Mouse (Mus musculus) left cerebral cortex, postnatal 14 days (tissue): ENCODE results near the gene Ncapd2. TPM values are rescaled to one million over a fixed set of nuclear protein-coding genes. Genes with fewer than 3 reads are reported as not detected.

ENCODE experiments used
- DNase-seq, 2 experiments: peaks; one replicate each; pipeline ENCODE4 v3.0.0; 2021 to 2022; ENCODE audit warnings: low spot score in 2 of 2, mixed read lengths in 1 of 2
- intact Hi-C: fragments of 180-260 bp; cut with DNase I; formaldehyde crosslinking; loops from one replicate; pipeline ENCODE4 v1.15.1; 2025
- long read RNA-seq, 2 experiments: library from polyadenylated mRNA; stranded (forward); transcript quantifications; one replicate each; pipeline ENCODE4 v2.0.0; 2021
- total RNA-seq, 2 experiments: library from RNA; stranded (reverse); gene quantifications; 2 replicates each; pipeline ENCODE4 v1.2.3; 2021

Gene Ncapd2
- 10 to 100 TPM; 23.5 to 29.6 TPM for total RNA-seq
- long read RNA-seq, experiment 1, full-length matches to known transcripts = 2 of 7 reads
- long read RNA-seq, experiment 1, partial matches to known transcripts = 4 of 7 reads
- long read RNA-seq, experiment 1, other reads (novel, unspliced or antisense) = 1 of 7 reads
- long read RNA-seq, experiment 2, partial matches to known transcripts = 6 of 9 reads
- long read RNA-seq, experiment 2, other reads (novel, unspliced or antisense) = 3 of 9 reads

DNA sequence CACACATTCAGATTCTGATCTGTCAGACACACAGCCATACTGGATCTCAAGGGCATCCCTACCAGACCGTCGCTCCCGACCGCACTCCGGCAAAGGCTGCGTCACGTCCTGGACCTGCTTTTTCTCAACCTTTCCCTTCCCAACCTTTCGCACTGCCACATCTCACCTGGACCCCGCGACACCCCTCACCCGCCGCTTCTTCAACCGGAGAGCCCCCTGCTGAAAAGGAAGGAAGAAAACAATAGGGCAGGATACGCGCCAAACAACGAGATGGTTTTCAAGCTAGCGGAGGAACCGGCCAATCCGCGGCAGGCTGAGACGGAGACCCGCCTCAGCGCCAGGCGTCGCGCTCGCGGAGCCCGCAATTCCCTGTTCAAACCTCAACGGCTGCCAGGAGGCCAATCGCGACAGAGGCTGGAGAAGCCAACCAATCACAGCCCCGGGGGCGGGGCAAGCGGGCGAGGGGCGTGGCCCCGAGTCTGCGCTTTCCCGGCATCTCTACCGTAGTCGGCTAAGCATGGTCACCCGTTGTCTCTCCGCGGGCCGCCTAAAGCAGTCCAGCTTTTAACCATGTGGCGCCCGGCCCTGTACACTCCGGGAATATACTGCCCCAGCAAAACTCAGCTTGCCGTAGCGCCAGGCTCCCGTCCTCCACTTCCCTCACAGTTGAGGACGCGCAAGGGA is at the start of gene Ncapd2, which contains the start of gene Mrpl51:
TSS of gene Ncapd2 (minus strand) at position 370 of the 684 bp plus-strand sequence.
TSS of gene Mrpl51 (plus strand) at position 470 of the 684 bp plus-strand sequence.
- intact Hi-C loops = no loop called here

GRCm38 (mm10) chr6:125240617-125241016 is 49.1 kb upstream of the Ncapd2 start:
- no peak for DNase-seq
- intact Hi-C loops = no loop called here

More for the DNA sequence above, at the start of gene Ncapd2, which contains the start of gene Mrpl51:
- DNase-seq = peak; percentile 99

DNA sequence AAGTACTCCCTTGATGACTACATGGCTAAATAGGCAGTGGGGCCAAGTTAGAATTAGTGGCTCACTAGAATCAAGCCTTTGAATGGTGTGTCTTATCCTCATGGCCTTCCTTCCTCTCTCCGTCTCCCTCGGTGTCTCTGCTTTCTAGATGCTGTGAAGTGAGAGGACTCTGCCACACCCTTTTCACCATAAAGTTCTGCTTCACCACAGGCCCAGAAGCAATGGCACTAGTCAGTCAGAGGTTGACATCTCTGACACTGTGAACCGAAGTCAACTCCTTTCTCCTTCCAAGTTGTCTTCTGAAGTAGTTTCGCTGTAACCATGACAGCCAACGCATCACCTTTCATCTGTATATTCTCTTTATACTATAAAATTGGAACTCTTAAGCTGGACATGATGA is 48.0 kb upstream of the Ncapd2 start:
- no peak for DNase-seq
- intact Hi-C loops = no loop called here

- no peak for DNase-seq
- intact Hi-C loops = no loop called here
These were observed 46.9 kb upstream of the Ncapd2 start for GRCm38 (mm10) chr6:125238396-125238795.

GRCm38 (mm10) chr6:125237421-125237820 is 45.9 kb upstream of the Ncapd2 start:
- intact Hi-C loops = no loop called here

GRCm38 (mm10) chr6:125236782-125237181 is 45.3 kb upstream of the Ncapd2 start, which contains the start of gene Cd27:
Gene Cd27, minus strand, starts transcription at chr6:125237010.
- DNase-seq = no peak
- intact Hi-C loops = no loop called here

More at GRCm38 (mm10) chr6:125237421-125237820, 45.9 kb upstream of the Ncapd2 start:
- DNase-seq = no peak

GRCm38 (mm10) chr6:125236341-125236740 is 44.8 kb upstream of the Ncapd2 start:
- DNase-seq = no peak
- intact Hi-C loops = no loop called here

- DNase-seq = no peak
- intact Hi-C loops = no loop called here
These were observed 43.0 kb upstream of the Ncapd2 start for GRCm38 (mm10) chr6:125234520-125234828.

GRCm38 (mm10) chr6:125233816-125234519 is 42.5 kb upstream of the Ncapd2 start:
- intact Hi-C loops = no loop called here
- no peak for DNase-seq

DNA sequence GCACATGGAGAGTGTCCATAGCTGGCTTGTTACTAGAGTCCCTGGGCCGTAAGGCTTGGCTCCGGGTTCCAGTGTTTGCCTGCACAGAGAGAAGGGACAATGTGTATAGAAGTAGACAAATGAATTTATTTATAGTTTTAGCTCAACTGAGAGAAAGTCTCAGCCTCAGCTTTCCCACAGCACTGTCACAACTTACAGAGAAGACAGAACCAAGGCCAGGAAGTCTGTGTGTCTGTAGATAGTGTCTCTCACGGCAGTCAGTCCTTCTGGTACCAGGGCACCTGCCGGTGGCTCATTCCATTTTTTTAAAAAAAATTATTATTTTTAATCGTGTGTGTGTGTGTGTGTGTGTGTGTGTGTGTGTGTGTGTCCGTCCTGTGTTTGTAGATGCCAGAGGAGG is 41.0 kb upstream of the Ncapd2 start:
- intact Hi-C loops = no loop called here

DNA sequence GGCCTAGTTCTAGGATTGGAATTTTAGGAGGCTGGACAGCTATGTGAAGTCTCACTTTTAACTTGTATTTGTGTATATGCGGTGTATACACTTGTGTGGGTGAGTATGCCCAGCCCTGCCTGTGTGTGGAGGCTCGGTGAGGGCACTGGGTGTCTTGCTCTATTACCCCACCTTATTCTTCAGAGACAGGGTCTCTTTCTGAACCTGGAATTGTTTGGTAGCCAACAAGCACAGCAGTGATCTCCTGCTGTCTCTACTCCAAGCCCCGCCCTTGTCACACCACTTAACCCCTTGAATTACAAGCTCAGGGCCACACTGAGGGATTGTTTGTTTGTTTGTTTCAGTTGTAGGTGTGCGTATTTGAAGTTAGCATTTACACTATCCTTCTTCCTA is 40.5 kb upstream of the Ncapd2 start:
- no peak for DNase-seq
- intact Hi-C loops = no loop called here

More for the DNA sequence above, 41.0 kb upstream of the Ncapd2 start:
- no peak for DNase-seq

- intact Hi-C loops = no loop called here
- peak in 1 of 2 experiments; percentile 30 for DNase-seq
These were observed 39.9 kb upstream of the Ncapd2 start, which contains the start of gene Tapbpl for GRCm38 (mm10) chr6:125231117-125232044. Gene Tapbpl, minus strand, starts transcription at chr6:125231860.

GRCm38 (mm10) chr6:125230571-125230970 is 39.1 kb upstream of the Ncapd2 start:
- intact Hi-C loops = no loop called here
- DNase-seq = no peak

DNA sequence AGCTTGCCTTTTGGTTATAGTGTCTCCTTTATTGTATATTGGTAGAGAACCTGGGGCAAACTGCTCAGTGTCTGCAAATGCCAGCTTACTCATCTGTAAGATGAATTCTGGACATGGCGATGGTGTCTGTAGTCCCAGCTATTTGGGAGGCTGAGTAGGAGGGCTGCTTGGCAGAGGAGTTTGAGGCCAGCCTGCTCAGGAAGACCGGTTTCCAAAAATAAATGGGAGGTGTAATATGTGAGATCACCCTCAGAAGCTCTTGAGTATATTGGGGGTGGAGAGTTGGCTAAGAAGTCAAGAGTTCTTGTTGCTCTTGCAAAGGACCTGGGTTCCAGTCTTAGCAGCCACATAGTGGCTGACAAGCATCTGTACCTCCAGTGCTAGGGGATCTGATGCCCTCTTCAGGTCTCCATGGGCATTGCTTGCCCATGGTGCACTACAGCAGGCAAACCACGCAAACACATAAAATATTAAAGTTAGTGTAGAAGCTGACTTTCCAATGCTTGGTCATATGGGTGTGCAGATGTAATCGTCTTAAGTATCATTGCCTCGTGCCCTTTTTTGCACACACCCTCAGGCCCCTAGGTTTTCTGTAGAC is 34.1 kb upstream of the Ncapd2 start:
- intact Hi-C loops = no loop called here
- DNase-seq = no peak

DNA sequence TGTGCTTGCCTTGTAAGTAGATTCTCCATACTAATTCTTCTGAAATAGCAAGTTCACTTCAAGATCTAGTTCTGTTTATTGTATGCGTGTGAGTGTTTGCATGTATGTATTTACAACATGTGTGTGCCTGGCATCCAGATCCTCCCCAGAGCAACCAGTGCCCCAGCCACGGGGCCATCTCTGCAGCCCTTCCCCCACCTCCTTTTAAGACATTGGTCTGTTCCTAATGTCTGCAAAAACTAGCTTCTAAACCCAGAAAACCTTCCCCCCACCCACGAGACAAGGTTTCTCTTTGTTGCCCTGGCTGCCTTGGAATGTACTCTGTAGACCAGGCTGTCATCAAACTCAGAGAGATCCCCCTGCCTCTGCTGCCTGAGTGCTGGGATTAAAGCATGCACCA is 31.1 kb upstream of the Ncapd2 start:
- intact Hi-C loops = no loop called here
- DNase-seq = no peak

- intact Hi-C loops = no loop called here
- no peak for DNase-seq
These were observed 30.6 kb upstream of the Ncapd2 start for GRCm38 (mm10) chr6:125222146-125222545.

DNA sequence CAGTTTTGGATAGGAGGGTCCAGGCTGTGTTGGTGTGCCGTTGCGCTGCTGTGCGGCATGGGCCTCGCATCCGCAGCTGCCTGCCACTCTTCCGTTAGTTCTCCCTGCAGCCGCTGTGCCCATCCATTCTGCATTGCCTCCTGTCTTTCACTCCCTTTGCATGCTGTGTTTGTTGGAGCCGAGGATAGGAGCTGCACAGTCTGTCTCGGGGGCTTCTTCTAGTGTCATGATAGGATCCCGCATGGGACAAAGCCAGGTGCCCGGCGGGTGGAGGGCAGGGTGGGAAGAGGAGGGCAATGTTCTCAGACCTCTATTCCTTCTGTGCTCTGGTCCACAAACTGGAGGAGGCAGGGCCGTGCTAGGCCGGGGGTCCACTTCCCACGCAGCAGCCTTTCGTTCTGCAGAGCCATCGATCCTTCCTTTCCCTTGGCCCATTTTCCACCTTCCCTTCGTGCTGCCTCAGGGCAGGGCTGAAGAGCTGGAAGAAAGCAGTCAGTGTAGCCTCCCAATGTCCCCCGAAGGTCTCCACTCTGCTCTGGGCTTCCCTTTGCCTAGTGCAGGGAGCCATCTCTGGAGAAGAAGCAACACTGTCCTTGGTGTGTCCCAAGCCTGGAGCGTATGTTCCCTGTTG is 29.7 kb upstream of the Ncapd2 start:
- intact Hi-C loops = no loop called here
- DNase-seq = no peak

GRCm38 (mm10) chr6:125218963-125219362 is 27.5 kb upstream of the Ncapd2 start:
- DNase-seq = peak; percentile 79 to 81
- intact Hi-C loops = loop anchor here (1.0 kb wide), 1 partner anchor 52 kb away; no protein-coding TSS in a partner anchor
